Mouse (Mus musculus): ENCODE results near the gene Abcc8. TPM values are rescaled to one million over a fixed set of nuclear protein-coding genes. Genes with fewer than 3 reads are reported as not detected.
"Not testable (repeated sequence)": the region's sequence is repeated elsewhere in the genome, so short reads cannot be mapped to it uniquely, and the experiment has no call there.

Gene Abcc8
- polyA plus RNA-seq, 1 experiment, result 57.1 TPM

GRCm38 (mm10) chr7:46204775-46205174, 24.9 kb upstream of the Abcc8 start:
- no peak for DNase-seq
- H3K4me1 ChIP-seq (ENCODE audit: control insufficient read depth, insufficient read depth, low read length), result no peaks in the 10 kb centered on the region
- no peak overlapping the region for H3K4me3 ChIP-seq (replicated peaks; ENCODE audit: insufficient read depth, low read depth, low read length)
- WGBS, result 69% methylated on average over 6 of the region's 6 CpGs
- TF ChIP-seq POLR2A (IDR thresholded peaks at IDR 0.05; ENCODE audit: borderline replicate concordance, insufficient read depth, low read length), result no peak
- peak; percentile 38; the same call in 1 of the 2 replicates for TF ChIP-seq CTCF (IDR thresholded peaks at IDR 0.05; ENCODE audit: borderline replicate concordance, insufficient read depth, low read depth, low read length)
- no peak overlapping the region for H3K27ac ChIP-seq (ENCODE audit: insufficient read depth, low read length)
- H3K27me3 ChIP-seq (ENCODE audit: control insufficient read depth, insufficient read depth, low read length), result no peaks in the 10 kb centered on the region

- WGBS, result 47% methylated on average over 11 of the region's 11 CpGs
- H3K27me3 ChIP-seq (ENCODE audit: control insufficient read depth, insufficient read depth, low read length), result no peaks in the 10 kb centered on the region
- TF ChIP-seq CTCF (IDR thresholded peaks at IDR 0.05; ENCODE audit: borderline replicate concordance, insufficient read depth, low read depth, low read length) (peak; percentile 68), POLR2A (IDR thresholded peaks at IDR 0.05; ENCODE audit: borderline replicate concordance, insufficient read depth, low read length) (no peak)
- H3K4me1 ChIP-seq (ENCODE audit: control insufficient read depth, insufficient read depth, low read length), result no peaks in the 10 kb centered on the region
- H3K4me3 ChIP-seq (replicated peaks; ENCODE audit: insufficient read depth, low read depth, low read length), result no peak overlapping the region
- DNase-seq, result peak; percentile 50 to 71
- no peak overlapping the region for H3K27ac ChIP-seq (ENCODE audit: insufficient read depth, low read length)
These were observed 24.2 kb upstream of the Abcc8 start for GRCm38 (mm10) chr7:46204046-46204471.

- TF ChIP-seq CTCF (IDR thresholded peaks at IDR 0.05; ENCODE audit: borderline replicate concordance, insufficient read depth, low read depth, low read length), result no peak
- TF ChIP-seq POLR2A (IDR thresholded peaks at IDR 0.05; ENCODE audit: borderline replicate concordance, insufficient read depth, low read length), result no peak
- DNase-seq, result no peak
- 52% methylated on average over 14 of the region's 14 CpGs for WGBS
- Histone ChIP-seq H3K27ac (ENCODE audit: insufficient read depth, low read length) (no peak overlapping the region), H3K4me3 (replicated peaks; ENCODE audit: insufficient read depth, low read depth, low read length) (no peak overlapping the region), H3K27me3 (ENCODE audit: control insufficient read depth, insufficient read depth, low read length) (no peaks in the 10 kb centered on the region), H3K4me1 (ENCODE audit: control insufficient read depth, insufficient read depth, low read length) (no peaks in the 10 kb centered on the region)
These were observed 21.8 kb upstream of the Abcc8 start for GRCm38 (mm10) chr7:46201649-46202048.

- 51% methylated on average over 6 of the region's 6 CpGs for WGBS
- TF ChIP-seq POLR2A (IDR thresholded peaks at IDR 0.05; ENCODE audit: borderline replicate concordance, insufficient read depth, low read length) (no peak), CTCF (IDR thresholded peaks at IDR 0.05; ENCODE audit: borderline replicate concordance, insufficient read depth, low read depth, low read length) (no peak)
- Histone ChIP-seq H3K27me3 (ENCODE audit: control insufficient read depth, insufficient read depth, low read length) (no peaks in the 10 kb centered on the region), H3K4me3 (replicated peaks; ENCODE audit: insufficient read depth, low read depth, low read length) (no peak overlapping the region), H3K27ac (ENCODE audit: insufficient read depth, low read length) (no peak overlapping the region), H3K4me1 (ENCODE audit: control insufficient read depth, insufficient read depth, low read length) (no peaks in the 10 kb centered on the region)
- no peak for DNase-seq
These were observed 20.2 kb upstream of the Abcc8 start for GRCm38 (mm10) chr7:46200021-46200420.

GRCm38 (mm10) chr7:46195356-46195755, 15.5 kb upstream of the Abcc8 start:
- Histone ChIP-seq H3K4me1 (ENCODE audit: control insufficient read depth, insufficient read depth, low read length) (no peaks in the 10 kb centered on the region), H3K27me3 (ENCODE audit: control insufficient read depth, insufficient read depth, low read length) (no peaks in the 10 kb centered on the region), H3K4me3 (replicated peaks; ENCODE audit: insufficient read depth, low read depth, low read length) (no peak overlapping the region), H3K27ac (ENCODE audit: insufficient read depth, low read length) (no peak overlapping the region)
- WGBS, result 88% methylated on average over 5 of the region's 5 CpGs
- no peak for TF ChIP-seq CTCF (IDR thresholded peaks at IDR 0.05; ENCODE audit: borderline replicate concordance, insufficient read depth, low read depth, low read length)
- no peak for TF ChIP-seq POLR2A (IDR thresholded peaks at IDR 0.05; ENCODE audit: borderline replicate concordance, insufficient read depth, low read length)
- no peak for DNase-seq

DNA sequence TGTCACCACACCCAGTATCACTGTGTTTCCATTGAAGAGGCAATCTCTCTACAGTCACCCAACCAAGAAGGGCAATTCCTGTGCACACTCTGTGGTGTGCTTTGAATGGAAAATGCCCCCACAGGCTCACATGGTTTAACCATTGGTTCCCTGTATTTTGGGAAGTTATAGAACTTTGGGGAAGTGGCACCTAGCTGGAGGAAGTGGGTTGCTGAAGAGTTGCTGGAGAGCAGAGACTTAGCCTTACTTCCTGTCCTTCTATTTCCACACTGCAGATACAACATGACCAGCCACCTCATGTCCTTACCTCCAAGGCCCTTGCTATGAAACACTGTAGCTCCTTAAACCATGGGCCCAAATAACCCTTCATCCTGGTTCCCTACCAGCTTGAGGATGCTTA, 4.4 kb upstream of the Abcc8 start:
- H3K27me3 ChIP-seq (ENCODE audit: control insufficient read depth, insufficient read depth, low read length), result no peaks in the 10 kb centered on the region
- H3K4me1 ChIP-seq (ENCODE audit: control insufficient read depth, insufficient read depth, low read length), result no peaks in the 10 kb centered on the region
- TF ChIP-seq CTCF (IDR thresholded peaks at IDR 0.05; ENCODE audit: borderline replicate concordance, insufficient read depth, low read depth, low read length), result no peak
- no peak for TF ChIP-seq POLR2A (IDR thresholded peaks at IDR 0.05; ENCODE audit: borderline replicate concordance, insufficient read depth, low read length)
- no peak for DNase-seq
- no peak overlapping the region for H3K27ac ChIP-seq (ENCODE audit: insufficient read depth, low read length)
- no peak overlapping the region for H3K4me3 ChIP-seq (replicated peaks; ENCODE audit: insufficient read depth, low read depth, low read length)

- Histone ChIP-seq H3K27ac (ENCODE audit: insufficient read depth, low read length) (no peak overlapping the region), H3K27me3 (ENCODE audit: control insufficient read depth, insufficient read depth, low read length) (no peaks in the 10 kb centered on the region), H3K4me1 (ENCODE audit: control insufficient read depth, insufficient read depth, low read length) (peaks cover 17% of the 10 kb centered on the region), H3K4me3 (replicated peaks; ENCODE audit: insufficient read depth, low read depth, low read length) (no peak overlapping the region)
- DNase-seq, result peak; percentile 79
- 4% methylated on average over 3 of the region's 3 CpGs for WGBS
- no peak for TF ChIP-seq POLR2A (IDR thresholded peaks at IDR 0.05; ENCODE audit: borderline replicate concordance, insufficient read depth, low read length)
- peak; percentile 99 for TF ChIP-seq CTCF (IDR thresholded peaks at IDR 0.05; ENCODE audit: borderline replicate concordance, insufficient read depth, low read depth, low read length)
These were observed 1.8 kb upstream of the Abcc8 start for GRCm38 (mm10) chr7:46181590-46181989.

DNA sequence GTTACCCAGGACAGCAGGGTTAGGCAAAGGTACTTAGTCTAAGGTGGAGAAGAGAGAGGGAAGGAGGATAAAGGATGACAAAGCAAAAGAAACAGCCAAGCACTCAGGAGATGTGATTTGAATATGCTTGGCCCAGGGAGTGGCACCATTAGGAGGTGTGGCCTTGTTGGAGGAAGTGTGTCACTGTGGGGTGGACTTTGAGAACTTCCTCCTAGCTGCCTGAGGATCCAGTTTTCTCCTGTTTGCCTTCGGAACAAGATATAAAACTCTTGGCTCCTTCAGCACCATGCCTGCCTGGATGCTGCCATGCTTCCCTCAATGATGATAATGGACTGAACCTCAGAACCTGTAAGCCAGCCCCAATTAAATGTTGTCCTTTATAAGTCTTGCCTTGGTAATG, 10.9 kb downstream of the Abcc8 start:
- not testable (repeated sequence) for H3K27ac ChIP-seq (ENCODE audit: insufficient read depth, low read length); H3K4me1 ChIP-seq (ENCODE audit: control insufficient read depth, insufficient read depth, low read length); H3K4me3 ChIP-seq (replicated peaks; ENCODE audit: insufficient read depth, low read depth, low read length); DNase-seq; H3K27me3 ChIP-seq (ENCODE audit: control insufficient read depth, insufficient read depth, low read length)
- WGBS, result 82% methylated on average over 1 of the region's 1 CpGs

Data from cerebellum, adult 2 months (tissue).